Mouse (Mus musculus) right cerebral cortex, postnatal 10 days (tissue): ENCODE measurements around the gene Gm21319.
"Not testable (repeated sequence)": the region's sequence is repeated elsewhere in the genome, so short reads cannot be mapped to it uniquely, and the experiment has no call there.

Source experiments
- DNase-seq, 2 experiments: peaks; one replicate each; pipeline ENCODE4 v3.0.0; 2021; ENCODE audit warnings: low spot score in 2 of 2

The Gm21319 gene

GRCm38 (mm10) chr12:87775655-87776054, at the start of gene Gm21319:
Gene Gm21319, minus strand, starts transcription at chr12:87775755.
- DNase-seq, result not testable (repeated sequence)

GRCm38 (mm10) chr12:87816277-87816676, 40.7 kb upstream of the Gm21319 start, which contains the start of gene BB287469:
Gene BB287469, plus strand, starts transcription at chr12:87816577.
- DNase-seq, result not testable (repeated sequence)

- DNase-seq, result not testable (repeated sequence)
These were observed 22.4 kb upstream of the Gm21319 start for GRCm38 (mm10) chr12:87797971-87798370.

- DNase-seq, result not testable (repeated sequence)
These were observed 19.7 kb upstream of the Gm21319 start, which contains the start of gene Gm21936 for GRCm38 (mm10) chr12:87795212-87795611. Gene Gm21936, plus strand, starts transcription at chr12:87795512.
